Mouse (Mus musculus) 3134 (cell line): ENCODE measurements around the gene Grik5.

ENCODE experiments used
- DNase-seq: peaks from one replicate; pipeline ENCODE4 v3.0.0-alpha.2; 2011; ENCODE audit warnings: low spot score; ENCODE audit not compliant: insufficient read length; ENCODE audit errors: extremely low read depth

Grik5 gene

GRCm38 (mm10) chr7:25035916-25036315 is 36.2 kb downstream of the Grik5 start:
- no peak for DNase-seq

- no peak for DNase-seq
Measured at GRCm38 (mm10) chr7:25034796-25035195, 37.4 kb downstream of the Grik5 start.

GRCm38 (mm10) chr7:25031528-25031927 is 40.6 kb downstream of the Grik5 start:
- no peak for DNase-seq

GRCm38 (mm10) chr7:25030032-25030753 is 42.0 kb downstream of the Grik5 start:
- DNase-seq = no peak

- peak; percentile 48 for DNase-seq
Measured at GRCm38 (mm10) chr7:25026452-25026851, 45.7 kb downstream of the Grik5 start.

- peak; percentile 45 for DNase-seq
Measured at GRCm38 (mm10) chr7:25025855-25026439, 46.2 kb downstream of the Grik5 start.

- DNase-seq = no peak
Measured at GRCm38 (mm10) chr7:25011592-25011991, 60.6 kb downstream of the Grik5 start.

- no peak for DNase-seq
Measured at GRCm38 (mm10) chr7:25010090-25010913, 61.8 kb downstream of the Grik5 start.

GRCm38 (mm10) chr7:25009099-25009700 is 62.9 kb downstream of the Grik5 start:
- no peak for DNase-seq

GRCm38 (mm10) chr7:25008635-25009034 is 63.5 kb downstream of the Grik5 start:
- DNase-seq = no peak

GRCm38 (mm10) chr7:25007609-25008374 is 64.4 kb downstream of the Grik5 start:
- DNase-seq = no peak

GRCm38 (mm10) chr7:25006586-25007364 is 65.4 kb downstream of the Grik5 start:
- DNase-seq = no peak

GRCm38 (mm10) chr7:25006171-25006570 is 66.0 kb downstream of the Grik5 start:
- DNase-seq = no peak

- DNase-seq = no peak
Measured at GRCm38 (mm10) chr7:25005421-25006065, 66.6 kb downstream of the Grik5 start, which contains the start of gene Atp1a3. Gene Atp1a3, minus strand, starts transcription at chr7:25005958.

- DNase-seq = no peak
Measured at GRCm38 (mm10) chr7:25004806-25005205, 67.3 kb downstream of the Grik5 start.

GRCm38 (mm10) chr7:25003820-25004388 is 68.2 kb downstream of the Grik5 start:
- no peak for DNase-seq

GRCm38 (mm10) chr7:25003291-25003690 is 68.9 kb downstream of the Grik5 start:
- DNase-seq = no peak

- DNase-seq = no peak
Measured at GRCm38 (mm10) chr7:25000711-25001110, 71.4 kb downstream of the Grik5 start.

- no peak for DNase-seq
Measured at GRCm38 (mm10) chr7:25000211-25000610, 71.9 kb downstream of the Grik5 start.
